Mouse (Mus musculus): ENCODE measurements around the gene Adarb2. TPM values are rescaled to one million over a fixed set of nuclear protein-coding genes. Genes with fewer than 3 reads are reported as not detected.

The Adarb2 gene
- polyA plus RNA-seq, 1 experiment, result not detected

- no peak for DNase-seq (ENCODE audit: low read depth, low spot score)
- WGBS, result 52% methylated on average over 2 of the region's 2 CpGs
Observed at GRCm38 (mm10) chr13:8642084-8642483, 439.4 kb downstream of the Adarb2 start.

GRCm38 (mm10) chr13:8643920-8644319 lies 441.3 kb downstream of the Adarb2 start:
- DNase-seq (ENCODE audit: low read depth, low spot score), result no peak
- 74% methylated on average over 3 of the region's 3 CpGs for WGBS

GRCm38 (mm10) chr13:8644805-8645679 lies 442.4 kb downstream of the Adarb2 start:
- WGBS, result 65% methylated on average over 9 of the region's 9 CpGs
- no peak for DNase-seq (ENCODE audit: low read depth, low spot score)

- 58% methylated on average over 2 of the region's 2 CpGs for WGBS
- DNase-seq (ENCODE audit: low read depth, low spot score), result no peak
Observed at GRCm38 (mm10) chr13:8649261-8649660, 446.6 kb downstream of the Adarb2 start.

- DNase-seq (ENCODE audit: low read depth, low spot score), result no peak
- 94% methylated on average over 9 of the region's 9 CpGs for WGBS
Observed at GRCm38 (mm10) chr13:8664615-8665240, 462.1 kb downstream of the Adarb2 start.

- no peak for DNase-seq (ENCODE audit: low read depth, low spot score)
- 64% methylated on average over 5 of the region's 5 CpGs for WGBS
Observed at GRCm38 (mm10) chr13:8677174-8677573, 474.5 kb downstream of the Adarb2 start.

GRCm38 (mm10) chr13:8680470-8681129 lies 477.9 kb downstream of the Adarb2 start:
- WGBS, result 91% methylated on average over 9 of the region's 9 CpGs
- no peak for DNase-seq (ENCODE audit: low read depth, low spot score)

GRCm38 (mm10) chr13:8691448-8691847 lies 488.8 kb downstream of the Adarb2 start:
- DNase-seq (ENCODE audit: low read depth, low spot score), result no peak
- 83% methylated on average over 6 of the region's 6 CpGs for WGBS

GRCm38 (mm10) chr13:8692787-8693186 lies 490.1 kb downstream of the Adarb2 start:
- 61% methylated on average over 9 of the region's 9 CpGs for WGBS
- no peak for DNase-seq (ENCODE audit: low read depth, low spot score)

- 79% methylated on average over 5 of the region's 5 CpGs for WGBS
- DNase-seq (ENCODE audit: low read depth, low spot score), result no peak
Observed at GRCm38 (mm10) chr13:8698451-8698850, 495.8 kb downstream of the Adarb2 start.

- no peak for DNase-seq (ENCODE audit: low read depth, low spot score)
- 69% methylated on average over 3 of the region's 3 CpGs for WGBS
Observed at GRCm38 (mm10) chr13:8699831-8700230, 497.2 kb downstream of the Adarb2 start.

- DNase-seq (ENCODE audit: low read depth, low spot score), result no peak
- WGBS, result 54% methylated on average over 4 of the region's 4 CpGs
Observed at GRCm38 (mm10) chr13:8700981-8701380, 498.3 kb downstream of the Adarb2 start.

GRCm38 (mm10) chr13:8705296-8705695 lies 502.6 kb downstream of the Adarb2 start:
- no peak for DNase-seq (ENCODE audit: low read depth, low spot score)
- 56% methylated on average over 4 of the region's 4 CpGs for WGBS

- WGBS, result 67% methylated on average over 6 of the region's 6 CpGs
- DNase-seq (ENCODE audit: low read depth, low spot score), result no peak
Observed at GRCm38 (mm10) chr13:8713377-8713776, 510.7 kb downstream of the Adarb2 start.

GRCm38 (mm10) chr13:8729972-8730645 lies 527.4 kb downstream of the Adarb2 start:
- WGBS, result 85% methylated on average over 10 of the region's 10 CpGs
- no peak for DNase-seq (ENCODE audit: low read depth, low spot score)

- WGBS, result 56% methylated on average over 5 of the region's 5 CpGs
- DNase-seq (ENCODE audit: low read depth, low spot score), result no peak
Observed at GRCm38 (mm10) chr13:8737139-8737865, 534.6 kb downstream of the Adarb2 start.

GRCm38 (mm10) chr13:8742792-8743191 lies 540.1 kb downstream of the Adarb2 start:
- no peak for DNase-seq (ENCODE audit: low read depth, low spot score)
- WGBS, result 84% methylated on average over 5 of the region's 5 CpGs

- 38% methylated on average over 3 of the region's 3 CpGs for WGBS
- DNase-seq (ENCODE audit: low read depth, low spot score), result no peak
Observed at GRCm38 (mm10) chr13:8744565-8744964, 541.9 kb downstream of the Adarb2 start.

GRCm38 (mm10) chr13:8745596-8745995 lies 542.9 kb downstream of the Adarb2 start:
- no peak for DNase-seq (ENCODE audit: low read depth, low spot score)
- WGBS, result 64% methylated on average over 4 of the region's 4 CpGs

Data from large intestine, adult 2 months (tissue).